Mouse (Mus musculus) mouse trophoblast stem cell (cell line): ENCODE data around the gene Ppm1b.

Experiments
- in situ Hi-C, 2 experiments: fragments of 300-500 bp; cut with MseI, MboI; formaldehyde crosslinking; loops; 2 replicates in 1 of 2; 3 replicates in 1 of 2; pipeline ENCODE4 v1.15.1; 2025

The Ppm1b gene

GRCm38 (mm10) chr17:85023247-85024167 lies 67.0 kb downstream of the Ppm1b start:
- in situ Hi-C loops: no loop called here

DNA sequence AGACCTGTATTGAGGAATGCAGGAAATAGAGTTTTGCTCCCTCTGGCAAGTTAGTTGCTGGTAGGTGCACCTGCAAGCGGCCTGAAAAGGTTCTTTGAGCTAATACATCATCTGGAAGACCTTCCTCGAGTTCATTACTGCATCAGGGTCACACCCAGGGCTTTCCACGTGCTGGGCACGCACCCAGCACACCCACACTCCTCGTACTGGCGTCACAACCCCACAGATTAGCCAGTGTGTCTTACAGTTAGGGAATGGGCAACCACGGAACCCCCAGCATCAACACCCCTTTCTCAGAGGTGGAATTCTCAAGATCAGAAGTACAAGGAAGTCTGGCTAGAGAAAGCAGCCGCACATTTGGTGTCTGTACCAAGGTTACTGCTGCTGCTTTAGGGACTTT lies 67.7 kb downstream of the Ppm1b start:
- in situ Hi-C loops: no loop called here

GRCm38 (mm10) chr17:85025151-85025550 lies 68.6 kb downstream of the Ppm1b start:
- in situ Hi-C loops: no loop called here

GRCm38 (mm10) chr17:85026436-85026835 lies 69.9 kb downstream of the Ppm1b start:
- in situ Hi-C loops: no loop called here

- in situ Hi-C loops: no loop called here
Measured at GRCm38 (mm10) chr17:85027247-85027646, 70.7 kb downstream of the Ppm1b start.

GRCm38 (mm10) chr17:85028093-85028739 lies 71.7 kb downstream of the Ppm1b start, which contains the start of gene Slc3a1:
Gene Slc3a1, plus strand, starts transcription at chr17:85028376.
- in situ Hi-C loops: no loop called here

GRCm38 (mm10) chr17:85028797-85029196 lies 72.3 kb downstream of the Ppm1b start:
- in situ Hi-C loops: no loop called here

GRCm38 (mm10) chr17:85030651-85031050 lies 74.1 kb downstream of the Ppm1b start:
- in situ Hi-C loops: no loop called here

GRCm38 (mm10) chr17:85033087-85033486 lies 76.5 kb downstream of the Ppm1b start:
- in situ Hi-C loops: no loop called here

DNA sequence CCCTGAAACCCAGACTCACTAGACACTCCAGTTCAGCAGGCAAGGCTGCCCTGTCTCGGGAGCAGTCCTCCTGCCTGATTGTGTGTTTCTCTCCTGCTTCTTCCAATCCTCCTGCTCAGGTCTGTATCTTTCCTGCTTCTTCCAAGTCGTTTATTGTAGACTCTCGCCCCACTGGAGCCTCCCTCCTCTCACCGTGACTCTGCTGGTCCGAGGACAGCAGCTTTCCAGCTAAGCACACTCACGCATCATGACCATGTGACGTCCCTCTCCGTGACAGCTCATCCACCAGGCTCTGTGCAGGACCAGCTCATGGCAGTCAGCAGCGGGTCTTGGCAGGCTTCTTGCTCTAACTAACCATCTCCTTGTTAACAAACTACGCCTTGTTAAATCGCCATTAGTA lies 77.5 kb downstream of the Ppm1b start:
- in situ Hi-C loops: no loop called here

- in situ Hi-C loops: no loop called here
Measured at GRCm38 (mm10) chr17:85037855-85038254, 81.3 kb downstream of the Ppm1b start.

GRCm38 (mm10) chr17:85038311-85038710 lies 81.8 kb downstream of the Ppm1b start:
- in situ Hi-C loops: no loop called here

DNA sequence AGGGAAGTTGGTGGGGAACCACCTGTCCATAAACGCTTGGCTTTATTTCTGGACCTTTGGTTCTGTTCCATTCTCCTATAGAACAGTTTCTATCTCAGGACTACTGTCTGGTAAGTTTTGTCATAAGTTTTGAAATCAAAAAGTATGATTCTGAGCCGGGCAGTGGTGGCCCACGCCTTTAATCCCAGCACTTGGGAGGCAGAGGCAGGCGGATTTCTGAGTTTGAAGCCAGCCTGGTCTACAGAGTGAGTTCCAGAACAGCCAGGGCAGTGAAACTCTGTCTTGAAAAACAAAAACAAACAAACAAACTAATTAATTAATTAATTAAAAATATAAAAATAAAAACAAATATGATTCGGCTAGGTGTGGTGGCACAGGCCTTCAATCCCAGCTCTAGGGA lies 82.2 kb downstream of the Ppm1b start:
- in situ Hi-C loops: no loop called here

DNA sequence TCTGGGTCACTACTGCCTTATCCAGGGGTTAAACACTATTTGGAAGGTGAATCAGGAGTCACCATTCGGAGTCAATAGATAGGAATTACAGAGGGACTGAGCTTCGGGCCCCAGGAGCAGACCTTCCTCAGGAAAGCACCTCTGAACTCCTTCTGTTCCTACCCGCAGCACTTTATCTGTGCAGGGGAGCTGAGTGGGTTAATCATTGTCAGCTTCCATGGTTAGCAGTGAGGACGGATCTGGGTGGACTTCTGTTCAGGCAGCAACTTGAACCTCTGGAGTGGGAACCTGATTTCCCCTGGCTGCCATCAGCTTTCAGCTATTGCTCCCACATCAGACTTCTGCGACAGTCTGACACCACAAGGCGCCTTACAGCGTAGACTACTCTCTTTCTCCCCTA lies 84.4 kb downstream of the Ppm1b start:
- in situ Hi-C loops: no loop called here

DNA sequence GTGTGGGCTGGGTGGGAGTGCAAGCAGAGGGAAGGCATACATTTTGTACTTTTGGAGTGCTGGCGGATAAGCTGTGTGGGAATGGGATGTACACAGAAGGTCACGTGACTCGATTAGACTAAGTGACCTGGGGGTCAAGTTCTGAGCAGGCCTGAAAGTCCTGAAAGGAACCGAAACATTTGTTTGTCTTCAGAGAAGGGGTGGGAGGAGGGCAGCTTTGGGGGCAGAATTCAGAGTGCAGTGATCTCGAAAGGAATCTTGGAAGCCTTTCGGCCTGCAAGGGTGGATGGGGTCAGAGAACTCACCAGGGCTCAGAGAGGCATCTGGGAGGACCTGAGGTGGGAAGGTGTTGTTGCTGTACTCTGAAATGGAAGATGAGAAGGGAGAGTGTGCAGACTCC lies 85.9 kb downstream of the Ppm1b start:
- in situ Hi-C loops: no loop called here

DNA sequence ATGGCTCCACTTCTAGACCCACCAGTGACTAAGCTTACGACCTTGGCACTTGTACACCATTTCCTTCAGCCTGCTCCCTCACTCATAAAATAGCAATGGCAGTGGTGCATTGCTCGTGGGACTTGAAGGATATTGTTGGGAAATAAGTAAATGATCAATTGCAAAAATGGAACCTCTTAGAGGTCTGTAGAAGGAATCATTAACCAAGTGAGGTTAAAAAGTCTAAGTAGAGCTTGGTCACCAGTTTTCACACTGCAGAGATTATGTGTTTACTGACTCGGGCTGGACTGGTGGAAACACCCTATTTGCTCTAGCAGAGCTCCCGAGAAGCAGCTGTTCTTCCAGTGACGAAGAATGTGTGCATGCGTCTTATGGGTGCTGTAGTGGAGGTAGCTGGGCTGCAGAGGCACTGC lies 86.9 kb downstream of the Ppm1b start:
- in situ Hi-C loops: no loop called here

DNA sequence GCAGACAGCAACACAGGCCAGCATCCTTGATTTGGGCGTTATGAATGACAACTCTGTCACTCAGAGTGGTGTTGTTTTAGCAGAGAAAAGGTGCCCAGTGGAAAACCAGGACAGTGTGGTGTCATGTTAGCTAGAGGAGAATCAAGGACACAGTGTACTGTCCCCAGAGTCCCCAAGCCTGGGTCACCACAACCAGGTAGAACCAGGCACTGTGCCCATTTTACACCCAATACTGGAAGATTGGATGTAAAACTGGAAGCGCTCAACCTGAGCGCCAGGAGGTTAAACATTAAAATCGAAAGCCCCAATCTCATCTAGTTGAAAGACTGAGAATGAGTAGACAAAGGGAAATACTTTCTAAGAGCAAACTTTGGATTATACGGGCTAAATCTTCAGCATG lies 87.9 kb downstream of the Ppm1b start:
- in situ Hi-C loops: no loop called here

- in situ Hi-C loops: no loop called here
Measured at GRCm38 (mm10) chr17:85045160-85045559, 88.6 kb downstream of the Ppm1b start.

GRCm38 (mm10) chr17:85048379-85048778 lies 91.8 kb downstream of the Ppm1b start:
- in situ Hi-C loops: no loop called here

DNA sequence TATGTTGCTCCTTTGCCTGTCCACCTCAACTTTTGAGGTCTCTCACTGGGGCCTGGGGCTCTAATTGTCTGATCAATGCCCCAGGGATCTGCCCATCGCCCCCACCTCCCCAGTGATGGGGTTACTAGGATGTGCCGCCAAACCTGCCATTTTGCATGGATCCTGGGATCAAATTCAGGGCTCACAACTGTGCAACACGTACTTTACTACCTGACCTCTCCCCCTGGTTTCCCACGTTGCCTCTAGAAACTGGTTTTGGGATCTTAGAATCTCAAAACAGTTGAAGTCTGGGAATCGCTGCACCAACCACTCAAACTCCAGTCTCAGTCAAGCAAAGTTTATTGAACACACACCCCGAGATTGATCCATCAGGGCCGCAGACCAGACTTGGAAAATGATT lies 101.7 kb downstream of the Ppm1b start:
- in situ Hi-C loops: no loop called here

DNA sequence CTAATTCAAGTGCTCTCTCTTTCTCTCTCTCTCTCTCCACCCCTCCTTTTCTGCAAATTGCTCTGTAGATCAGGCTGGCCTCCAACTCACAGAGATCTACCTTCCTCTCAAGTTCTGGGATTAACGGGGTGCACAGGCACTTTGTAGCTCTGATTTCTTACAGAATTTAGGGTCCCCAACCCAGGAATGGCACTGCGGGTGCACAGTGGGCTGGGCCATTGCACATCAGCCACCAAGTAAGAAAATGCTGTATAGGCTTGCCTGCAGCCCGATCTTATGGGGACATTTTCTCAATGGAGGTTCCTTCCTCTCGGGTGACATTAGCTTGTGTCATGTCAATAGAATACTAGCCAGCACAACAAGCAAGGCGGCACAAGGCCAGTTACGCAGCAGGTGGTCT lies 102.6 kb downstream of the Ppm1b start:
- in situ Hi-C loops: no loop called here

GRCm38 (mm10) chr17:85063560-85063959 lies 107.0 kb downstream of the Ppm1b start:
- in situ Hi-C loops: no loop called here

DNA sequence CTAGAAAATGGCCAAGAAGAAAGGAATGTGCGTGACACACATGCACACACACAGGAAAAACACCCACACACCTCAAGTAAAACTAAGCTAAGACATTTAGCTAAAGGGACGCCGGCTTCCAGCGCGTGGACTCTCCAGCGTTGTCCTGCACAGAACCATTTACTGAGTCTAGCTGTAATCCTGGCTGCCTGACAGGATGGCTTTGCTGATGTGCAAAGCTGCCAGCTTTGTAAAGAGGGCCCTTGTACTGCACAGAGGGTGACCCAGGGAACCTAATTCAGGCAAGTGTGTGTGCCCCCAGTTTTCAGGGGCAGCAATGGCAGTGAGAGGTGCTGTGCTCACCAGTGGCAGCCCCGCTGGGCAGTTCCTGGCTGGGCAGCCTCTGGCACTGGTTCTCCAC lies 110.8 kb downstream of the Ppm1b start:
- in situ Hi-C loops: no loop called here
